Mouse (Mus musculus): ENCODE measurements around the gene C9orf72. TPM values are rescaled to one million over a fixed set of nuclear protein-coding genes. Genes with fewer than 3 reads are reported as not detected.
"Not testable (repeated sequence)": the region's sequence is repeated elsewhere in the genome, so short reads cannot be mapped to it uniquely, and the experiment has no call there.

Gene C9orf72
- 30.2 to 61.0 TPM (median 53.0 TPM) in 3 replicates for total RNA-seq (2017)

GRCm38 (mm10) chr4:35225734-35226495 is at the start of gene C9orf72:
Gene C9orf72 (minus strand): TSS chr4:35226175.
- ATAC-seq (replicated peaks; ENCODE audit: insufficient number of reproducible peaks, low FRiP score, low TSS enrichment, poor library complexity, severe bottlenecking): peak; percentile 85

- no peak for ATAC-seq (replicated peaks; ENCODE audit: insufficient number of reproducible peaks, low FRiP score, low TSS enrichment, poor library complexity, severe bottlenecking)
Observed at GRCm38 (mm10) chr4:35259006-35259405, 33.0 kb upstream of the C9orf72 start.

- ATAC-seq (replicated peaks; ENCODE audit: insufficient number of reproducible peaks, low FRiP score, low TSS enrichment, poor library complexity, severe bottlenecking): no peak
Observed at GRCm38 (mm10) chr4:35244023-35244422, 18.0 kb upstream of the C9orf72 start.

- 0 out of 2 replicates have a peak, but pooled peaks have one; percentile 27 for ATAC-seq (replicated peaks; ENCODE audit: insufficient number of reproducible peaks, low FRiP score, low TSS enrichment, poor library complexity, severe bottlenecking)
Observed at GRCm38 (mm10) chr4:35241735-35242134, 15.8 kb upstream of the C9orf72 start.

GRCm38 (mm10) chr4:35238696-35239095 is 12.7 kb upstream of the C9orf72 start:
- ATAC-seq (replicated peaks; ENCODE audit: insufficient number of reproducible peaks, low FRiP score, low TSS enrichment, poor library complexity, severe bottlenecking): no peak

GRCm38 (mm10) chr4:35238240-35238639 is 12.3 kb upstream of the C9orf72 start:
- ATAC-seq (replicated peaks; ENCODE audit: insufficient number of reproducible peaks, low FRiP score, low TSS enrichment, poor library complexity, severe bottlenecking): not testable (repeated sequence)

GRCm38 (mm10) chr4:35236313-35236712 is 10.3 kb upstream of the C9orf72 start:
- ATAC-seq (replicated peaks; ENCODE audit: insufficient number of reproducible peaks, low FRiP score, low TSS enrichment, poor library complexity, severe bottlenecking): no peak

- ATAC-seq (replicated peaks; ENCODE audit: insufficient number of reproducible peaks, low FRiP score, low TSS enrichment, poor library complexity, severe bottlenecking): no peak
Observed at GRCm38 (mm10) chr4:35228260-35228659, 2.3 kb upstream of the C9orf72 start.

GRCm38 (mm10) chr4:35226496-35226992 is 569 bp upstream of the C9orf72 start:
- peak; percentile 4; the same call in 1 of the 2 replicates for ATAC-seq (replicated peaks; ENCODE audit: insufficient number of reproducible peaks, low FRiP score, low TSS enrichment, poor library complexity, severe bottlenecking)

- ATAC-seq (replicated peaks; ENCODE audit: insufficient number of reproducible peaks, low FRiP score, low TSS enrichment, poor library complexity, severe bottlenecking): peak; percentile 62
Observed at GRCm38 (mm10) chr4:35225141-35225733, 738 bp downstream of the C9orf72 start.

GRCm38 (mm10) chr4:35224101-35224500 is 1.9 kb downstream of the C9orf72 start:
- no peak for ATAC-seq (replicated peaks; ENCODE audit: insufficient number of reproducible peaks, low FRiP score, low TSS enrichment, poor library complexity, severe bottlenecking)

- no peak for ATAC-seq (replicated peaks; ENCODE audit: insufficient number of reproducible peaks, low FRiP score, low TSS enrichment, poor library complexity, severe bottlenecking)
Observed at GRCm38 (mm10) chr4:35223376-35223988, 2.5 kb downstream of the C9orf72 start.

- no peak for ATAC-seq (replicated peaks; ENCODE audit: insufficient number of reproducible peaks, low FRiP score, low TSS enrichment, poor library complexity, severe bottlenecking)
Observed at GRCm38 (mm10) chr4:35221903-35222302, 4.1 kb downstream of the C9orf72 start.

GRCm38 (mm10) chr4:35221131-35221530 is 4.8 kb downstream of the C9orf72 start:
- ATAC-seq (replicated peaks; ENCODE audit: insufficient number of reproducible peaks, low FRiP score, low TSS enrichment, poor library complexity, severe bottlenecking): no peak

GRCm38 (mm10) chr4:35220108-35220731 is 5.8 kb downstream of the C9orf72 start:
- no peak for ATAC-seq (replicated peaks; ENCODE audit: insufficient number of reproducible peaks, low FRiP score, low TSS enrichment, poor library complexity, severe bottlenecking)

GRCm38 (mm10) chr4:35204659-35205058 is 21.3 kb downstream of the C9orf72 start:
- no peak for ATAC-seq (replicated peaks; ENCODE audit: insufficient number of reproducible peaks, low FRiP score, low TSS enrichment, poor library complexity, severe bottlenecking)

- ATAC-seq (replicated peaks; ENCODE audit: insufficient number of reproducible peaks, low FRiP score, low TSS enrichment, poor library complexity, severe bottlenecking): no peak
Observed at GRCm38 (mm10) chr4:35203724-35204123, 22.3 kb downstream of the C9orf72 start.

- ATAC-seq (replicated peaks; ENCODE audit: insufficient number of reproducible peaks, low FRiP score, low TSS enrichment, poor library complexity, severe bottlenecking): no peak
Observed at GRCm38 (mm10) chr4:35201700-35202099, 24.3 kb downstream of the C9orf72 start.

GRCm38 (mm10) chr4:35192725-35193124 is 33.2 kb downstream of the C9orf72 start:
- ATAC-seq (replicated peaks; ENCODE audit: insufficient number of reproducible peaks, low FRiP score, low TSS enrichment, poor library complexity, severe bottlenecking): no peak

Measured in monocyte, adult 5-6 weeks (primary cell).